Mouse (Mus musculus) WW6 (cell line): Measurements from ENCODE around the gene Capns1.
"Not testable (repeated sequence)": the region's sequence is repeated elsewhere in the genome, so short reads cannot be mapped to it uniquely, and the experiment has no call there.

Source experiments
- DNase-seq: peaks from one replicate; pipeline ENCODE4 v3.0.0-alpha.2; 2013; ENCODE audit warnings: low read depth, low spot score

Gene Capns1

GRCm38 (mm10) chr7:30198481-30198971 is at the start of gene Capns1:
Gene Capns1, minus strand, starts transcription at chr7:30198811.
- peak; percentile 75 for DNase-seq

DNA sequence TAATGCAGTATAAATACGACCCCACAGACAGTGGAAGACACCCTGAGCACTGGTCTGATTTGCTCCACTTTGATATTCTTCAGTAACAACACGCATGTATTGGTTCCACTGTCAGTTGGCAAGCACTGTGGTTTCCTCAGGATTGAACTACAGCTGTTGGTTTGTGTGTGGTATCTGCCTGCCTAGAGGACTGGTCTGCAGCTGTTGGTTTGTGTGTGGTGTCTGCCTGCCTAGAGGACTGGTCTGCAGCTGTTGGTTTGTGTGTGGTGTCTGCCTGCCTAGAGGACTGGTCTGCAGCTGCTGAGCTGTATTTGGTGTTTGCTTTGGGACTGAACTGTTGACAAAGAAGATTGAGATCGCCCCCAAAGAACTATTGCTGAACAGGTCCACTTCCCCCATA is 38.8 kb upstream of the Capns1 start:
- DNase-seq: not testable (repeated sequence)

DNA sequence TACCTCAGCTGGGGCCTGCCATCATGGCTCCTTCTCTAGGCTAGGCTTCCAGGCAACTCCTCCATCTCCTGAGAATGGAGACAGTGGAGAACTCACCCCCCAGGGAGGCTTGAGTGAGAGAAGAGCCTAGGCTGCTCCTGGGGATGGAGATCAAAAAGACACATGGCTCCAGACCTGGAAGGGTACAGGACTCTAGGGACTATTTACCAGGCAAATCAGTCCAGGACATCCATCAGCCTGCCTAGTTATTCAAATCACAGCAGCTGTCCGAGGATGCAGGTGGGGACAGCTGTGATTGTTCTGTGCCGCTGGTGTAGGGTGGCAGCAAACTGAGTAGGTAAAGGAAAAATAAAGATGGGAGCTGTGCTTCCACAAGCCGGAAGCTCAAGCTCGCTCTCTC is 37.0 kb upstream of the Capns1 start, which contains the start of gene Ovol3:
Gene Ovol3 (minus strand): TSS at position 101 of the 400 bp plus-strand sequence.
- no peak for DNase-seq

- no peak for DNase-seq
Observed at GRCm38 (mm10) chr7:30235091-30235490, 36.5 kb upstream of the Capns1 start.

- no peak for DNase-seq
Observed at GRCm38 (mm10) chr7:30234276-30234858, 35.8 kb upstream of the Capns1 start.

- DNase-seq: no peak
Observed at GRCm38 (mm10) chr7:30233387-30233786, 34.8 kb upstream of the Capns1 start.

GRCm38 (mm10) chr7:30232631-30233148 is 34.1 kb upstream of the Capns1 start:
- DNase-seq: peak; percentile 61

GRCm38 (mm10) chr7:30231669-30232454 is 33.3 kb upstream of the Capns1 start, which contains the start of the genes Polr2i and Tbcb:
Gene Polr2i, plus strand, starts transcription at chr7:30231948.
Gene Tbcb, minus strand, starts transcription at chr7:30232272.
- peak; percentile 89 for DNase-seq

DNA sequence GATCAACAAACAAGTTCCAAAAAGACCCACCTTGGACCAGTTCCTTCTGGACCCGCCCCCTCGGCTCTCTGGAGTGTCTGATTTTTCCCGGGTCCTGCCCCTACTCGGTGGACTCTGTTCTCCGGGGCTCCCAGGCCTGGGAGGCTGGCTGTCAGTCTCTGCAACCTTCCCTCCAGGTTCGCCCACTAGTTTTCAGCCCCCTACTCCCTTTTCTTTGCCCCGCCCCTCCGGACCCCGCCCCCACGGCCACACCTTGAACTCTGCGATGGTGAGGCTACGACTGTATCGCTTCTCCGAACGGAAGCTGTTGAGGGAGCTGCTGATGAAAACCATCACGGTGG is 32.7 kb upstream of the Capns1 start:
- DNase-seq: no peak

GRCm38 (mm10) chr7:30224206-30224605 is 25.6 kb upstream of the Capns1 start:
- DNase-seq: no peak

GRCm38 (mm10) chr7:30222205-30222604 is 23.6 kb upstream of the Capns1 start:
- DNase-seq: no peak

DNA sequence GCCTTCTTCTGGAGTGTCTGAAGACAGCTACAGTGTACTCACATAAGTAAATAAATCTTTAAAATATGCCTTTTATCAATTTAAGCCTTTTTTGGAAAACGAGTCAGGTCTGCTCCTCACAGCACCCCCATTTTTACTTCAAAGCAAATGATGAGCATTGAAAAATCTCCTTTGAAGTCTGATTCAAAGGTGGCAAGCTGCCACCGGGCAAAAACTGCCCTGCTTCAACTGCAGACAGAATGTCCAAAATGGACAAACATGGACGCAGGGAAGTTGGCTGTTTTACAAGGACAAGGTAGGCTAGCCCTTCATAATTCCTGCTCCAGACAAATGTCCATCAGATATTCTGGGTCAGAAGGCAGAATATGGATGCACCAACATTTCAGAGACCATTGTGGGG is 22.8 kb upstream of the Capns1 start:
- no peak for DNase-seq

- no peak for DNase-seq
Observed at GRCm38 (mm10) chr7:30220008-30220356, 21.4 kb upstream of the Capns1 start.

- no peak for DNase-seq
Observed at GRCm38 (mm10) chr7:30219293-30220007, 20.8 kb upstream of the Capns1 start.

GRCm38 (mm10) chr7:30217277-30217676 is 18.7 kb upstream of the Capns1 start:
- DNase-seq: no peak

- no peak for DNase-seq
Observed at GRCm38 (mm10) chr7:30216723-30217151, 18.1 kb upstream of the Capns1 start.

DNA sequence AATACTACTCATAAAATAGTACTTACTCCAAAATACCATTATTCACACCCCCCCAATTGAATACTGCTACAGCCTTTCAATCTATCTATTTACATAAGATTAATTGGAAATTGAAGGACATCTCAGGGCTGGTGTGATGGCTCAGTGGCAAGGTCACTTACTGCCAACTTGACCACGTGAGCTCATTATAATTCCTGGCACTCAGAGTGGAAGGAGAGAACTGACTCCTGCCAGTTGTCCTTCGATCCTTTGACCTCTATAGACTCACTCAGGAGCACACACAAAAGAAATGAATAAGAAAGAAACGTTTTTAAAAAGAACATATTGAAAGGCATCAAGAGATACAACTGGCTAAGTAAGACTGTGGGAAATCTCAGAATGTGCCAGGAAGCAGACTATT is 17.3 kb upstream of the Capns1 start:
- DNase-seq: no peak

DNA sequence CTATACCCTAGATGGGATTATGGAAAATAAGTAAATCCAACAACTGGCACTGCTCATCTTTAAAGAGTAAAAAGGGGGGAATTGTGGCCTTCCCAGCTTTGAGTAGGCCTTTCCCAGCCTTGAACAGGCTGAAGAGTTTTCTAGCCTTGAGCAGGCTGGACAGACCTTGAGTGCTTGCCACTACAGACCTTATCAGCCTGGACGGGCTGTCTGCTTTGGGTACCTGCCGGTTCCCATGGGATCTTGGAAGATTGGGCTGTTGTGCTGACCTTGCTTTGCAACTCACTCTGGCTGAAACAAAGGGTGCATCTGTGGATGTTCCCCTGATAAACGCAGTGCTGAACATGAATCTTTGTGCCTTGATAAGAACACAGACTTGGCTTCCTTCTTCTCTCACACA is 15.3 kb upstream of the Capns1 start:
- no peak for DNase-seq

GRCm38 (mm10) chr7:30211025-30211424 is 12.4 kb upstream of the Capns1 start:
- DNase-seq: no peak

GRCm38 (mm10) chr7:30206364-30206763 is 7.8 kb upstream of the Capns1 start:
- not testable (repeated sequence) for DNase-seq

DNA sequence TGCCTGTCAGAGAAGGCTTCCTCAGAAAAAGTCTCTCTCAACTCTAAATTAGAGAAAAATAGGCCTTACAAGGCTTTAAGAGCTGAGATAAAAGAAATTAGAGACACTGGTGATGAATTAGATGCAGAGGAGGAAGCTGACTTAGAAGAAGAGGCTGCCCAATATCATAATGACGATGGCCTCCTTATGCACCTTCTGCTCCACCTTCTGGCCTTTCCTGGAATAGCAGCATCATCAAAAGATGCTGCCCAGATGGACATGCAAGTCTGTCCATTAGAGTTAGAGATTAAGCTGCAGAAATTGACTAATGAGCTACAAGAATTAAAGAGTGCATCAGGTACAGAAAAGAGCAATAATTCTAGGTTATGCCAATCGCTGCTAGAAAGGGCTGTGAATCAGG is 6.8 kb upstream of the Capns1 start:
- no peak for DNase-seq

- DNase-seq: no peak
Observed at GRCm38 (mm10) chr7:30204380-30204779, 5.8 kb upstream of the Capns1 start.
